Mouse (Mus musculus): ENCODE results near the gene Kcnk10. TPM values are rescaled to one million over a fixed set of nuclear protein-coding genes. Genes with fewer than 3 reads are reported as not detected.

Gene Kcnk10
- polyA plus RNA-seq, 1 experiment from 2014 or later: 53.6 TPM

- WGBS: 90% methylated on average over 9 of the region's 9 CpGs
- no peak overlapping the region for H3K4me2 ChIP-seq (ENCODE audit: low read length)
- H3K36me3 ChIP-seq (ENCODE audit: control insufficient read depth, insufficient read depth, low read length): peaks cover 4% of the 10 kb centered on the region; the same call in 1 of the 2 replicates
- no peak overlapping the region for H3K4me3 ChIP-seq (replicated peaks; ENCODE audit: low read depth, low read length)
- no peak overlapping the region for H3K9ac ChIP-seq (replicated peaks; ENCODE audit: low read length)
- 0 out of 2 replicates have a peak, but pooled peaks cover 5% of the 10 kb centered on the region for H3K4me1 ChIP-seq (ENCODE audit: control insufficient read depth, insufficient read depth, low read length)
- DNase-seq: no peak
- H3K27ac ChIP-seq (replicated peaks; ENCODE audit: low read depth, low read length): no peak overlapping the region
- no peaks in the 10 kb centered on the region for H3K27me3 ChIP-seq (ENCODE audit: control insufficient read depth, insufficient read depth, low read length)
- no peak for ATAC-seq (ENCODE audit: low FRiP score, low TSS enrichment)
- H3K9me3 ChIP-seq (ENCODE audit: control insufficient read depth, low read length): no peaks in the 10 kb centered on the region
Measured at GRCm38 (mm10) chr12:98544545-98545250, 33.4 kb downstream of the Kcnk10 start.

- H3K4me3 ChIP-seq (replicated peaks; ENCODE audit: low read depth, low read length): no peak overlapping the region
- H3K36me3 ChIP-seq (ENCODE audit: control insufficient read depth, insufficient read depth, low read length): peaks cover 18% of the 10 kb centered on the region
- DNase-seq: peak; percentile 31
- H3K4me1 ChIP-seq (ENCODE audit: control insufficient read depth, insufficient read depth, low read length): no peaks in the 10 kb centered on the region
- no peak overlapping the region for H3K9ac ChIP-seq (replicated peaks; ENCODE audit: low read length)
- no peak overlapping the region for H3K4me2 ChIP-seq (ENCODE audit: low read length)
- H3K27ac ChIP-seq (replicated peaks; ENCODE audit: low read depth, low read length): no peak overlapping the region
- 86% methylated on average over 5 of the region's 5 CpGs for WGBS
- no peaks in the 10 kb centered on the region for H3K9me3 ChIP-seq (ENCODE audit: control insufficient read depth, low read length)
- ATAC-seq (ENCODE audit: low FRiP score, low TSS enrichment): no peak
- no peaks in the 10 kb centered on the region for H3K27me3 ChIP-seq (ENCODE audit: control insufficient read depth, insufficient read depth, low read length)
Measured at GRCm38 (mm10) chr12:98536760-98537159, 41.4 kb downstream of the Kcnk10 start.

GRCm38 (mm10) chr12:98536036-98536435 is 42.1 kb downstream of the Kcnk10 start:
- Histone ChIP-seq H3K4me3 (replicated peaks; ENCODE audit: low read depth, low read length) (no peak overlapping the region), H3K9me3 (ENCODE audit: control insufficient read depth, low read length) (no peaks in the 10 kb centered on the region), H3K9ac (replicated peaks; ENCODE audit: low read length) (no peak overlapping the region), H3K36me3 (ENCODE audit: control insufficient read depth, insufficient read depth, low read length) (peaks cover 18% of the 10 kb centered on the region), H3K27me3 (ENCODE audit: control insufficient read depth, insufficient read depth, low read length) (no peaks in the 10 kb centered on the region), H3K4me2 (ENCODE audit: low read length) (no peak overlapping the region), H3K4me1 (ENCODE audit: control insufficient read depth, insufficient read depth, low read length) (no peaks in the 10 kb centered on the region), H3K27ac (replicated peaks; ENCODE audit: low read depth, low read length) (peak overlapping the region; percentile 32; the same call in 1 of the 2 replicates)
- DNase-seq (no peak), ATAC-seq (ENCODE audit: low FRiP score, low TSS enrichment) (no peak)
- WGBS: 86% methylated on average over 6 of the region's 6 CpGs

- ATAC-seq (ENCODE audit: low FRiP score, low TSS enrichment): no peak
- WGBS: 81% methylated on average over 9 of the region's 9 CpGs
- no peak overlapping the region for H3K4me3 ChIP-seq (replicated peaks; ENCODE audit: low read depth, low read length)
- no peaks in the 10 kb centered on the region for H3K27me3 ChIP-seq (ENCODE audit: control insufficient read depth, insufficient read depth, low read length)
- no peaks in the 10 kb centered on the region for H3K4me1 ChIP-seq (ENCODE audit: control insufficient read depth, insufficient read depth, low read length)
- H3K27ac ChIP-seq (replicated peaks; ENCODE audit: low read depth, low read length): no peak overlapping the region
- peaks cover 16% of the 10 kb centered on the region; the same call in 1 of the 2 replicates for H3K36me3 ChIP-seq (ENCODE audit: control insufficient read depth, insufficient read depth, low read length)
- DNase-seq: no peak
- H3K9me3 ChIP-seq (ENCODE audit: control insufficient read depth, low read length): no peaks in the 10 kb centered on the region
- no peak overlapping the region for H3K4me2 ChIP-seq (ENCODE audit: low read length)
- no peak overlapping the region for H3K9ac ChIP-seq (replicated peaks; ENCODE audit: low read length)
Measured at GRCm38 (mm10) chr12:98535494-98535901, 42.6 kb downstream of the Kcnk10 start.

GRCm38 (mm10) chr12:98528635-98529034 is 49.5 kb downstream of the Kcnk10 start:
- no peak for DNase-seq
- WGBS: 93% methylated on average over 8 of the region's 8 CpGs
- H3K4me2 ChIP-seq (ENCODE audit: low read length): no peak overlapping the region

GRCm38 (mm10) chr12:98525361-98525760 is 52.7 kb downstream of the Kcnk10 start:
- Histone ChIP-seq H3K27me3 (ENCODE audit: control insufficient read depth, insufficient read depth, low read length) (no peaks in the 10 kb centered on the region), H3K4me1 (ENCODE audit: control insufficient read depth, insufficient read depth, low read length) (peaks cover 14% of the 10 kb centered on the region), H3K9ac (replicated peaks; ENCODE audit: low read length) (no peak overlapping the region), H3K4me2 (ENCODE audit: low read length) (no peak overlapping the region), H3K36me3 (ENCODE audit: control insufficient read depth, insufficient read depth, low read length) (peaks cover 18% of the 10 kb centered on the region), H3K27ac (replicated peaks; ENCODE audit: low read depth, low read length) (0 out of 2 replicates have a peak overlapping the region, but pooled peaks have one; percentile 33), H3K4me3 (replicated peaks; ENCODE audit: low read depth, low read length) (no peak overlapping the region), H3K9me3 (ENCODE audit: control insufficient read depth, low read length) (no peaks in the 10 kb centered on the region)
- ATAC-seq (ENCODE audit: low FRiP score, low TSS enrichment) (no peak), DNase-seq (no peak)
- WGBS: 88% methylated on average over 8 of the region's 8 CpGs

More at GRCm38 (mm10) chr12:98528635-98529034, 49.5 kb downstream of the Kcnk10 start:
- H3K36me3 ChIP-seq (ENCODE audit: control insufficient read depth, insufficient read depth, low read length): peaks cover 18% of the 10 kb centered on the region
- no peaks in the 10 kb centered on the region for H3K9me3 ChIP-seq (ENCODE audit: control insufficient read depth, low read length)
- no peak overlapping the region for H3K9ac ChIP-seq (replicated peaks; ENCODE audit: low read length)
- peaks cover 8% of the 10 kb centered on the region; the same call in 1 of the 2 replicates for H3K4me1 ChIP-seq (ENCODE audit: control insufficient read depth, insufficient read depth, low read length)
- no peaks in the 10 kb centered on the region for H3K27me3 ChIP-seq (ENCODE audit: control insufficient read depth, insufficient read depth, low read length)
- ATAC-seq (ENCODE audit: low FRiP score, low TSS enrichment): no peak
- H3K27ac ChIP-seq (replicated peaks; ENCODE audit: low read depth, low read length): no peak overlapping the region
- H3K4me3 ChIP-seq (replicated peaks; ENCODE audit: low read depth, low read length): no peak overlapping the region

- Histone ChIP-seq H3K4me3 (replicated peaks; ENCODE audit: low read depth, low read length) (no peak overlapping the region), H3K4me2 (ENCODE audit: low read length) (no peak overlapping the region), H3K36me3 (ENCODE audit: control insufficient read depth, insufficient read depth, low read length) (peaks cover 18% of the 10 kb centered on the region), H3K9ac (replicated peaks; ENCODE audit: low read length) (no peak overlapping the region), H3K27ac (replicated peaks; ENCODE audit: low read depth, low read length) (peak overlapping the region; percentile 55), H3K27me3 (ENCODE audit: control insufficient read depth, insufficient read depth, low read length) (no peaks in the 10 kb centered on the region), H3K4me1 (ENCODE audit: control insufficient read depth, insufficient read depth, low read length) (peaks cover 16% of the 10 kb centered on the region), H3K9me3 (ENCODE audit: control insufficient read depth, low read length) (no peaks in the 10 kb centered on the region)
- ATAC-seq (ENCODE audit: low FRiP score, low TSS enrichment): no peak
- peak; percentile 24 for DNase-seq
- 65% methylated on average over 13 of the region's 13 CpGs for WGBS
Measured at GRCm38 (mm10) chr12:98524331-98525311, 53.5 kb downstream of the Kcnk10 start.

GRCm38 (mm10) chr12:98521311-98521710 is 56.8 kb downstream of the Kcnk10 start:
- no peak for DNase-seq
- Histone ChIP-seq H3K4me2 (ENCODE audit: low read length) (no peak overlapping the region), H3K4me3 (replicated peaks; ENCODE audit: low read depth, low read length) (no peak overlapping the region), H3K36me3 (ENCODE audit: control insufficient read depth, insufficient read depth, low read length) (peaks cover 22% of the 10 kb centered on the region), H3K4me1 (ENCODE audit: control insufficient read depth, insufficient read depth, low read length) (peaks cover 16% of the 10 kb centered on the region), H3K27me3 (ENCODE audit: control insufficient read depth, insufficient read depth, low read length) (no peaks in the 10 kb centered on the region), H3K27ac (replicated peaks; ENCODE audit: low read depth, low read length) (no peak overlapping the region), H3K9ac (replicated peaks; ENCODE audit: low read length) (no peak overlapping the region), H3K9me3 (ENCODE audit: control insufficient read depth, low read length) (no peaks in the 10 kb centered on the region)
- ATAC-seq (ENCODE audit: low FRiP score, low TSS enrichment): no peak
- WGBS: 86% methylated on average over 4 of the region's 4 CpGs
